Mouse (Mus musculus): ENCODE results near the gene Zbtb45. TPM values are rescaled to one million over a fixed set of nuclear protein-coding genes. Genes with fewer than 3 reads are reported as not detected.

The Zbtb45 gene
- polyA plus RNA-seq, 1 experiment = 24.5 TPM

GRCm38 (mm10) chr7:13034148-13034977, 24.5 kb upstream of the Zbtb45 start, which contains the start of gene Chmp2a:
Chmp2a (minus strand) TSS chr7:13034807.
- no peaks in the 10 kb centered on the region for H3K27me3 ChIP-seq (ENCODE audit: control insufficient read depth, insufficient read depth, low read length)
- peaks cover 29% of the 10 kb centered on the region for H3K36me3 ChIP-seq (ENCODE audit: control insufficient read depth, insufficient read depth, low read length)
- under 1% methylated on average over 45 of the region's 45 CpGs for WGBS
- H3K27ac ChIP-seq (ENCODE audit: insufficient read depth, low read length) = peak within 1 kb of the TSS; percentile 91
- H3K4me3 ChIP-seq (ENCODE audit: extremely low read depth, insufficient read depth, insufficient read length) = peak within 1 kb of the TSS; percentile 84
- peaks cover 14% of the 10 kb centered on the region; the same call in 1 of the 2 replicates for H3K4me1 ChIP-seq (ENCODE audit: control insufficient read depth, insufficient read depth, insufficient read length)
- DNase-seq (ENCODE audit: low read depth in 1 of 2, low spot score in 2 of 2) = peak; percentile 89 to 95
- peak; percentile 0; the same call in 1 of the 2 replicates for TF ChIP-seq POLR2A (IDR thresholded peaks at IDR 0.05; ENCODE audit: low read depth, low read length)
- TF ChIP-seq CTCF (IDR thresholded peaks at IDR 0.05; ENCODE audit: extremely low read depth, insufficient read depth, insufficient read length, insufficient replicate concordance) = no peak

- H3K27me3 ChIP-seq (ENCODE audit: control insufficient read depth, insufficient read depth, low read length) = no peaks in the 10 kb centered on the region
- peak overlapping the region; percentile 84 for H3K4me3 ChIP-seq (ENCODE audit: extremely low read depth, insufficient read depth, insufficient read length)
- H3K27ac ChIP-seq (ENCODE audit: insufficient read depth, low read length) = peak overlapping the region; percentile 91
- peaks cover 36% of the 10 kb centered on the region for H3K36me3 ChIP-seq (ENCODE audit: control insufficient read depth, insufficient read depth, low read length)
- WGBS = 44% methylated on average over 13 of the region's 13 CpGs
- TF ChIP-seq CTCF (IDR thresholded peaks at IDR 0.05; ENCODE audit: extremely low read depth, insufficient read depth, insufficient read length, insufficient replicate concordance) (no peak), POLR2A (IDR thresholded peaks at IDR 0.05; ENCODE audit: low read depth, low read length) (no peak)
- DNase-seq (ENCODE audit: low read depth in 1 of 2, low spot score in 2 of 2) = no peak
- peaks cover 10% of the 10 kb centered on the region; the same call in 1 of the 2 replicates for H3K4me1 ChIP-seq (ENCODE audit: control insufficient read depth, insufficient read depth, insufficient read length)
Measured at GRCm38 (mm10) chr7:13033451-13034147, 23.8 kb upstream of the Zbtb45 start.

GRCm38 (mm10) chr7:13032541-13032940, 22.7 kb upstream of the Zbtb45 start:
- no peak for TF ChIP-seq CTCF (IDR thresholded peaks at IDR 0.05; ENCODE audit: extremely low read depth, insufficient read depth, insufficient read length, insufficient replicate concordance)
- no peak for TF ChIP-seq POLR2A (IDR thresholded peaks at IDR 0.05; ENCODE audit: low read depth, low read length)
- WGBS = 94% methylated on average over 7 of the region's 7 CpGs

GRCm38 (mm10) chr7:13031983-13032382, 22.1 kb upstream of the Zbtb45 start:
- Histone ChIP-seq H3K4me1 (ENCODE audit: control insufficient read depth, insufficient read depth, insufficient read length) (peaks cover 8% of the 10 kb centered on the region; the same call in 1 of the 2 replicates), H3K36me3 (ENCODE audit: control insufficient read depth, insufficient read depth, low read length) (peaks cover 47% of the 10 kb centered on the region), H3K27ac (ENCODE audit: insufficient read depth, low read length) (no peak overlapping the region), H3K4me3 (ENCODE audit: extremely low read depth, insufficient read depth, insufficient read length) (no peak overlapping the region), H3K27me3 (ENCODE audit: control insufficient read depth, insufficient read depth, low read length) (no peaks in the 10 kb centered on the region)
- WGBS = 88% methylated on average over 2 of the region's 2 CpGs
- TF ChIP-seq CTCF (IDR thresholded peaks at IDR 0.05; ENCODE audit: extremely low read depth, insufficient read depth, insufficient read length, insufficient replicate concordance) = no peak
- no peak for TF ChIP-seq POLR2A (IDR thresholded peaks at IDR 0.05; ENCODE audit: low read depth, low read length)
- no peak for DNase-seq (ENCODE audit: low read depth in 1 of 2, low spot score in 2 of 2)

More at GRCm38 (mm10) chr7:13032541-13032940, 22.7 kb upstream of the Zbtb45 start:
- Histone ChIP-seq H3K4me3 (ENCODE audit: extremely low read depth, insufficient read depth, insufficient read length) (no peak overlapping the region), H3K27ac (ENCODE audit: insufficient read depth, low read length) (no peak overlapping the region), H3K4me1 (ENCODE audit: control insufficient read depth, insufficient read depth, insufficient read length) (peaks cover 10% of the 10 kb centered on the region; the same call in 1 of the 2 replicates), H3K36me3 (ENCODE audit: control insufficient read depth, insufficient read depth, low read length) (peaks cover 46% of the 10 kb centered on the region), H3K27me3 (ENCODE audit: control insufficient read depth, insufficient read depth, low read length) (no peaks in the 10 kb centered on the region)
- DNase-seq (ENCODE audit: low read depth in 1 of 2, low spot score in 2 of 2) = no peak

- H3K36me3 ChIP-seq (ENCODE audit: control insufficient read depth, insufficient read depth, low read length) = peaks cover 50% of the 10 kb centered on the region
- H3K27ac ChIP-seq (ENCODE audit: insufficient read depth, low read length) = no peak overlapping the region
- no peak for TF ChIP-seq POLR2A (IDR thresholded peaks at IDR 0.05; ENCODE audit: low read depth, low read length)
- TF ChIP-seq CTCF (IDR thresholded peaks at IDR 0.05; ENCODE audit: extremely low read depth, insufficient read depth, insufficient read length, insufficient replicate concordance) = no peak
- H3K4me1 ChIP-seq (ENCODE audit: control insufficient read depth, insufficient read depth, insufficient read length) = peaks cover 5% of the 10 kb centered on the region; the same call in 1 of the 2 replicates
- H3K4me3 ChIP-seq (ENCODE audit: extremely low read depth, insufficient read depth, insufficient read length) = no peak overlapping the region
- no peaks in the 10 kb centered on the region for H3K27me3 ChIP-seq (ENCODE audit: control insufficient read depth, insufficient read depth, low read length)
- 78% methylated on average over 5 of the region's 5 CpGs for WGBS
- no peak for DNase-seq (ENCODE audit: low read depth in 1 of 2, low spot score in 2 of 2)
Measured at GRCm38 (mm10) chr7:13031069-13031468, 21.2 kb upstream of the Zbtb45 start.

- 96% methylated on average over 4 of the region's 4 CpGs for WGBS
- no peak for DNase-seq (ENCODE audit: low read depth in 1 of 2, low spot score in 2 of 2)
- Histone ChIP-seq H3K27me3 (ENCODE audit: control insufficient read depth, insufficient read depth, low read length) (no peaks in the 10 kb centered on the region), H3K4me3 (ENCODE audit: extremely low read depth, insufficient read depth, insufficient read length) (no peak overlapping the region), H3K27ac (ENCODE audit: insufficient read depth, low read length) (no peak overlapping the region), H3K4me1 (ENCODE audit: control insufficient read depth, insufficient read depth, insufficient read length) (peaks cover 8% of the 10 kb centered on the region; the same call in 1 of the 2 replicates), H3K36me3 (ENCODE audit: control insufficient read depth, insufficient read depth, low read length) (peaks cover 42% of the 10 kb centered on the region)
- TF ChIP-seq POLR2A (IDR thresholded peaks at IDR 0.05; ENCODE audit: low read depth, low read length) (no peak), CTCF (IDR thresholded peaks at IDR 0.05; ENCODE audit: extremely low read depth, insufficient read depth, insufficient read length, insufficient replicate concordance) (no peak)
Measured at GRCm38 (mm10) chr7:13028986-13029385, 19.2 kb upstream of the Zbtb45 start.

All from spleen, adult 2 months (tissue).